Mouse (Mus musculus): ENCODE results near the gene Zfp954.

DNA sequence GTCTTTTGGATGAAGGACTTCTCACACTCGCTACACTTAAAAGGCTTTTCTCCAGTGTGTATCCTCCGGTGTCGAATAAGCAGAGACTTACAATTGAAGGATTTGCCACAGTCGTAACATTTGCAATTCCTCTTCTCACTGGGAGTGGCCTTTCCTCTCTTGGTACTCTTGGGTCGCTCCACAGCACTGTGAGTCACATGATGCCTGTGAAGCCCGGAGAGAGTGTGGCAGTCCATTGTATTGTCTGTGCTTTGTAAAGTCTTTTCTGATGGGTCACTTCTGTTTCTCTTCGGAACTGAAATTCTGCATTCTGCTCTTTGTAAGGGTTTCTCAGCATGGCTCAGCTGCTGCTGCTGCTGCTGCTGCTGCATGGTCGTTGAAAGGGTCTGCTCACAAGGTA lies 11.5 kb upstream of the Zfp954 start:
- no peak for TF ChIP-seq POLR2A (IDR thresholded peaks at IDR 0.05; ENCODE audit: borderline replicate concordance, low read depth, low read length)
- no peak for TF ChIP-seq CTCF (IDR thresholded peaks at IDR 0.05; ENCODE audit: low read depth, low read length)

Data from bone marrow macrophage, adult 2 months (primary cell).